Mouse (Mus musculus): ENCODE results near the gene Olfr746. TPM values are rescaled to one million over a fixed set of nuclear protein-coding genes. Genes with fewer than 3 reads are reported as not detected.

The Olfr746 gene
- total RNA-seq (2017): not detected in 3 replicates

GRCm38 (mm10) chr14:50646783-50647182 is at the start of gene Olfr746:
TSS of gene Olfr746 (plus strand) at chr14:50647083.
- no peak for ATAC-seq (replicated peaks; ENCODE audit: insufficient number of reproducible peaks, low FRiP score, low TSS enrichment, poor library complexity, severe bottlenecking)

- ATAC-seq (replicated peaks; ENCODE audit: insufficient number of reproducible peaks, low FRiP score, low TSS enrichment, poor library complexity, severe bottlenecking): no peak
Measured at GRCm38 (mm10) chr14:50614579-50614978, 32.3 kb upstream of the Olfr746 start, which contains the start of gene Olfr744. TSS of gene Olfr744 (plus strand) at chr14:50614879.

GRCm38 (mm10) chr14:50639088-50639487 is 7.8 kb upstream of the Olfr746 start, which contains the start of gene Olfr745:
TSS of gene Olfr745 (plus strand) at chr14:50639388.
- ATAC-seq (replicated peaks; ENCODE audit: insufficient number of reproducible peaks, low FRiP score, low TSS enrichment, poor library complexity, severe bottlenecking): no peak

GRCm38 (mm10) chr14:50693106-50693505 is 46.2 kb downstream of the Olfr746 start, which contains the start of gene Olfr747:
TSS of gene Olfr747 (minus strand) at chr14:50693206.
- ATAC-seq (replicated peaks; ENCODE audit: insufficient number of reproducible peaks, low FRiP score, low TSS enrichment, poor library complexity, severe bottlenecking): no peak

Other genes with a start within 250 kb of the Olfr746 start
- not detected in 3 replicates for gene Olfr738, start 239.5 kb upstream of the Olfr746 start, total RNA-seq (2017)
- gene Olfr739, start 228.5 kb upstream of the Olfr746 start, total RNA-seq (2017): not detected in 3 replicates
- gene Olfr740, start 201.5 kb upstream of the Olfr746 start, total RNA-seq (2017): not detected in 3 replicates
- not detected in 3 replicates for gene Olfr741, start 174.3 kb upstream of the Olfr746 start, total RNA-seq (2017)
- gene Olfr742, start 143.5 kb upstream of the Olfr746 start, total RNA-seq (2017): not detected in 3 replicates
- gene Olfr743, start 125.2 kb upstream of the Olfr746 start, total RNA-seq (2017): not detected in 3 replicates
- gene Olfr744, start 32.2 kb upstream of the Olfr746 start, total RNA-seq (2017): not detected in 3 replicates
- gene Olfr745, start 7.7 kb upstream of the Olfr746 start, total RNA-seq (2017): not detected in 3 replicates
- not detected in 3 replicates for gene Olfr747, start 46.1 kb downstream of the Olfr746 start, total RNA-seq (2017)
- not detected in 3 replicates for gene Olfr748, start 60.3 kb downstream of the Olfr746 start, total RNA-seq (2017)
- not detected in 3 replicates for gene Olfr749, start 98.0 kb downstream of the Olfr746 start, total RNA-seq (2017)
- 55.8 to 70.2 TPM (median 65.8 TPM) in 3 replicates for gene Ttc5, start 138.4 kb downstream of the Olfr746 start, total RNA-seq (2017)
- gene Ccnb1ip1, start 160.6 kb downstream of the Olfr746 start, total RNA-seq (2017): not detected in 3 replicates
- 85.4 to 96.9 TPM (median 86.6 TPM) in 3 replicates for gene Parp2, start 160.8 kb downstream of the Olfr746 start, total RNA-seq (2017)
- 60.9 to 144 TPM (median 125 TPM) in 3 replicates for gene Tep1, start 223.5 kb downstream of the Olfr746 start, total RNA-seq (2017)

Data from monocyte, adult 5-6 weeks (primary cell).